Mouse (Mus musculus) forebrain, embryonic 12.5 days (tissue): ENCODE measurements at regions not wholly inside any gene's neighbourhood (a gene's known extent, or its start where the extent isn't known, plus 50 kb on each side); places are given as distances from the start of the nearest gene placed in this dataset.

Experiments used
- ATAC-seq: fragments of 200-750 bp; cut with Nextera tagmentation; 2 replicates; pipeline ENCODE4 v1.8.0; 2017; ENCODE audit warnings: moderate TSS enrichment; ENCODE audit not compliant: low FRiP score
- H3K27ac ChIP-seq: fragments of 300-500 bp; sonication (generic); 2 replicates; pipeline ENCODE4 v1.5.1; 2016; ENCODE audit warnings: mild to moderate bottlenecking
- H3K27me3 ChIP-seq: fragments of 300-500 bp; sonication (generic); 2 replicates; pipeline ENCODE4 v1.6.1; 2016; ENCODE audit warnings: mild to moderate bottlenecking
- H3K36me3 ChIP-seq: fragments of 300-500 bp; sonication (generic); replicated peaks from 2 replicates; pipeline ENCODE4 v1.6.1; 2016; ENCODE audit warnings: mild to moderate bottlenecking
- H3K4me1 ChIP-seq: fragments of 300-500 bp; sonication (generic); 2 replicates; pipeline ENCODE4 v1.6.1; 2016
- H3K4me2 ChIP-seq: fragments of 300-500 bp; sonication (generic); 2 replicates; pipeline ENCODE4 v1.6.1; 2016; ENCODE audit warnings: mild to moderate bottlenecking, moderate library complexity
- H3K4me3 ChIP-seq: fragments of 300-500 bp; sonication (generic); replicated peaks from 2 replicates; pipeline ENCODE4 v1.5.1; 2016; ENCODE audit warnings: mild to moderate bottlenecking
- H3K9ac ChIP-seq: fragments of 300-500 bp; sonication (generic); 2 replicates; pipeline ENCODE4 v1.6.1; 2016; ENCODE audit warnings: mild to moderate bottlenecking
- H3K9me3 ChIP-seq: fragments of 300-500 bp; sonication (generic); 2 replicates; pipeline ENCODE4 v1.6.1; 2016
- WGBS: fragments of 180-500 bp; shearing (Covaris S2); methylation state at CpG from one replicate; pipeline ENCODE4 v1.1.7; 2016; 5-methylcytosine and 5-hydroxymethylcytosine counted together

DNA sequence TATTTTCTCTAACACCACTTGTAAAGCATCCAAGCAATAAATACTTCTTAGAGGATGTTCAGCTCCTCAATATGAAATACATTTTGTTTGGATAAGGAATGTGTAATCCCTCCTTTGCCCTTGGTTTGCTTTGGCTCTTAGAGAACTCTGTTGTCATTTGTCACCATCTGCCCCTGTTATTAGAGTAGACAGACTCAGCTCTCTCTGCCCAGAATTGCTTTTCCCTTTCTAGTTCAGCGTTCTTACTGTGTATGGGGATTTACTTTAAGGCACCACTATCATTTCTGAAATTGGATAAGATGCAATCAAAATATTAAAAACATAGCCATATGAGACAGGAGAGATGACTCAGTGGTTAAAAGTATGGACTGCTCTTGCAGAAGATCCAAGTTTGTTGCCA is 101.5 kb upstream of the Ednra start:
- Histone ChIP-seq H3K27me3 (no peaks in the 10 kb centered on the region), H3K4me2 (no peak overlapping the region), H3K36me3 (no peaks in the 10 kb centered on the region), H3K27ac (no peak overlapping the region), H3K9ac (no peak overlapping the region), H3K9me3 (no peaks in the 10 kb centered on the region), H3K4me3 (no peak overlapping the region), H3K4me1 (0 out of 2 replicates have a peak, but pooled peaks cover 6% of the 10 kb centered on the region)
- 94% methylated on average over 1 of the region's 1 CpGs for WGBS
- ATAC-seq = no peak

DNA sequence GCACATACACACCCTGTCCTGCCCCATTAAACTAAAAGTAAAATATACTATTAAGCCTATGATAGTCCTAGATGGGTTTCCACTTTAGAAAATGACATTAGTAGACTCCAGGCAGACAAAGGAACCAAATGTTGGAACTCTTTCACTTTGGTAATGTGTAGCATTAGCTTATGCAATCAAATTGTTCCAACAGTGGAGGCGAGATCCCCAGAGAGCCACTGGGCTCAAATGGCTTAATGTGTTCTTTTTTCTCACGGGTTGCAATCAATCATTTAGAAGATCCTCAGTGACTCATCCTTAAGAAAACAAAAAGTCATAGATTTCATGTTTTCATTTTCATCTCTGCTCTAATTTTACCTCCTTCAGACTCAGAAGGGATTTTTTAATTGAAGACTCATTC is 102.0 kb upstream of the Ednra start:
- H3K9me3 ChIP-seq = no peaks in the 10 kb centered on the region
- no peak overlapping the region for H3K4me3 ChIP-seq
- ATAC-seq = no peak
- H3K4me2 ChIP-seq = no peak overlapping the region
- no peak overlapping the region for H3K27ac ChIP-seq
- 0 out of 2 replicates have a peak, but pooled peaks cover 6% of the 10 kb centered on the region for H3K4me1 ChIP-seq
- 66% methylated on average over 2 of the region's 2 CpGs for WGBS
- H3K27me3 ChIP-seq = no peaks in the 10 kb centered on the region
- H3K9ac ChIP-seq = no peak overlapping the region
- H3K36me3 ChIP-seq = no peaks in the 10 kb centered on the region

DNA sequence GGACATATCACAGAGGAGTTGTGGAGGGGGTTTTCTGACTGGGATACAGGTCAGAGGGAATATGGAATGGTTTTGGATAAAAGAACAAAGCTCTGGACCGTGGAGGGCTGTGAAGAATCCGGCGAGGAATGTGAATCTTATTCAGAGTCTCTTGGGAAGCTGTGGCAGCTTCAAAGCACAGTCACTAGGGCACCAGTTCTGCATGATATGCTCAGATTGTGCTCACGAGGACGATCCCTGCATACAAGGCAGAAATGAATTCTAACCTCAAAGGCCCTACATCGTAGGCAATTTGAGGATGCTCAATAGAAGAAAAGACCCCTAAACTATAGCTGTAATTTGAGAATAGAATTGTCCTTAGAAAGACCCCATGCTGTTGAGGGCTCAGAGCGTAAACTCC is 103.8 kb upstream of the Ednra start:
- H3K4me3 ChIP-seq = no peak overlapping the region
- no peak for ATAC-seq
- no peaks in the 10 kb centered on the region for H3K36me3 ChIP-seq
- no peak overlapping the region for H3K27ac ChIP-seq
- no peak overlapping the region for H3K4me2 ChIP-seq
- H3K9me3 ChIP-seq = no peaks in the 10 kb centered on the region
- no peaks in the 10 kb centered on the region for H3K27me3 ChIP-seq
- WGBS = 25% methylated on average over 7 of the region's 7 CpGs
- H3K9ac ChIP-seq = no peak overlapping the region
- 0 out of 2 replicates have a peak, but pooled peaks cover 6% of the 10 kb centered on the region for H3K4me1 ChIP-seq

DNA sequence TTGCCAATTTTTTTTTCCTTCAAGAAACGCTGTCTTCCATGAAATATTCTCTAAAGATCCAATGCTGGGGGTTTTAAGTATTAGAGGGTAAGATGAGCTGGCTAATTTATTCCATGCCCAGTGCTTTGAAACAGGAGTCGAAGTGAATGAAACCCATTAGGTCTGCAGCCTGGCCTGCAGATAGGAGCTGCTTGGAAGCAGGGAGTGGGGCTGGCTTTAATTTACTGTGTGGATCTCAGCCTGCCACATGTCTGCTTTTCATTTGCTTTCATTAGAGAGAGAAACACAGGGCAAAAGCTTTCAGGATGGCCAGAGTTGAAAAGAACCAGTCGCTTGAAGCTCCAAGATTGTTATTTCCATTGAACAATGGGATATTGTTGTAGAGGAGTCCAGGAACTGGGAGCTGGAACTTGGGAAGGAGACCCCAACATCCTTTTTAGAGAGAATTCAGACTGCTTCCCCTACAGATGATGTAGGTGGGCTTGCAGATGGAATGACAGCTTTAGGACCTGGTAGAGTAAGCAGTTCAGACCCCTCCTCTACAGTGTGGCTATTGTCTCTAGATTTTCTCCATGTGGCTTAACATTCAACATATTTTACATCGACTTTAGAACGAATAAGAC is 105.0 kb upstream of the Ednra start:
- no peaks in the 10 kb centered on the region for H3K27me3 ChIP-seq
- WGBS = 56% methylated on average over 5 of the region's 5 CpGs
- no peak overlapping the region for H3K27ac ChIP-seq
- H3K4me3 ChIP-seq = no peak overlapping the region
- H3K36me3 ChIP-seq = no peaks in the 10 kb centered on the region
- H3K9ac ChIP-seq = no peak overlapping the region
- no peaks in the 10 kb centered on the region for H3K9me3 ChIP-seq
- H3K4me2 ChIP-seq = no peak overlapping the region
- 0 out of 2 replicates have a peak, but pooled peaks cover 6% of the 10 kb centered on the region for H3K4me1 ChIP-seq
- ATAC-seq = no peak

DNA sequence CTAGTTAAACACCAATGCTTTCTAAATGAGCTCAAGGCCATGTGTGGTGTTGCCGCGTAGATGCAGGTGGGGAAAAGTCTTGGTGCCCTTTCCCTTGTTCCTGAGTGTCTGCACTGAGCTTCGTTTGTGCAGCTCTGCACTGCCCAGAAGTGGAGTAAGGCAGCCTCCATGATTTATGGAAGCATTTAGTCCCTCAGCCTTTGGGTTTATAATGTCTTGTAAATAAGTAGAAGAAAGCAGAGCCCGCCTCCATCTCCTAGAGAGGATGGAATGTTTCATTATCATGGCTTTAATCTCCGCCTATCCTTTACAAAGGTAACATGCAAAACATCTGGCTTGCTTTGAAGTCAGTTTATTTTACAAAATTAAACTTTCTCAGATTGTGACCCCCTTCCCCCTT is 105.5 kb upstream of the Ednra start:
- 74% methylated on average over 5 of the region's 5 CpGs for WGBS

DNA sequence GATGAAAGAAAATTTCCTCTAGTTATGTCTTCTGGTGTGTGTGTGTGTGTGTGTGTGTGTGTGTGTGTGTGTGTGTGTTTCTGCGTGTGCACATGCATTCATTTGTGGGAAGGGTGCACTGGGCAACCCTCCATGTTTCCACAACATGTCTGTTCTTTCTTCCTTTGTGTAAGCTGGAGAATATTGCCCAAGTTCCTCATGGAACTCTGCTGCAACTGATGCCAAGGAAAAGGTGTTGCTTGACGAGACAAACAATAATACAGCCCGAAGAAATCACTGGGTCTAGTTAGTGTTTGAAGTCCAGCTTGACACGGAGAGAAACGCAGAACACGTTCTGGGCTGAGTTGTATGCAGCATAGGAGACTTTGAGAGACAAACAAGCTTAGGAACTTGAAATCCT is 110.0 kb upstream of the Ednra start:
- Histone ChIP-seq H3K27me3 (no peaks in the 10 kb centered on the region), H3K4me3 (no peak overlapping the region), H3K9ac (no peak overlapping the region), H3K4me1 (no peaks in the 10 kb centered on the region), H3K9me3 (no peaks in the 10 kb centered on the region), H3K36me3 (no peaks in the 10 kb centered on the region), H3K27ac (no peak overlapping the region), H3K4me2 (no peak overlapping the region)
- 78% methylated on average over 6 of the region's 6 CpGs for WGBS
- no peak for ATAC-seq

More for the DNA sequence above, 105.5 kb upstream of the Ednra start:
- Histone ChIP-seq H3K9me3 (no peaks in the 10 kb centered on the region), H3K4me2 (no peak overlapping the region), H3K4me1 (0 out of 2 replicates have a peak, but pooled peaks cover 6% of the 10 kb centered on the region), H3K9ac (no peak overlapping the region), H3K36me3 (no peaks in the 10 kb centered on the region), H3K27me3 (no peaks in the 10 kb centered on the region), H3K4me3 (no peak overlapping the region), H3K27ac (no peak overlapping the region)
- ATAC-seq = no peak

DNA sequence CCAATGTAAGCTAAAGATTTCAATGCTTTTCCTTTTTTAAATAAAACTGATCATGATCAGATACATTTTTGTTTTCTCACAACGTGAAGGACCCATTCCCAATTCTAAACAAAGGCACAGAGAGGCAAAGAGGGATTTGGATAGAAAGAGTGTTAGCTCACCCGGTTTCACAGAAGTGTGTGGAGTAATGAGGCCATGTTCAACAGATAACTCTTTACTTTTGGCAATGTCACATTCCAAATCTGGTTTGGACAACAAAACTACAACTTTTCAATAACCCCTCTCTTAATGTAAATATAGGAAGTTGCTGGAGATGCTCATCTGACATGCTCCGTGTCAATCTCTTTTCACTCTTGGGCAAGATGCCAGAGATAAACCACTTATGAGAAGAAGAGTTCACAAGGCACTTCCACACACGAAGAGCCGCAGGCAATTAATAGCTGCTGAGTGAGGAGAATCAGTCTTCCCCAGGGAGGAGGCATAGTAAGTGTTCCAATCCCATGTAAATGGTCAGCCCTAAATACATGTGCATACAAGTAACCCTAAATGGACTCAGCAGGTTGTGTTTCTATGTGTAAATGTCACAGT is 112.7 kb upstream of the Ednra start:
- H3K36me3 ChIP-seq = no peaks in the 10 kb centered on the region
- ATAC-seq = no peak

DNA sequence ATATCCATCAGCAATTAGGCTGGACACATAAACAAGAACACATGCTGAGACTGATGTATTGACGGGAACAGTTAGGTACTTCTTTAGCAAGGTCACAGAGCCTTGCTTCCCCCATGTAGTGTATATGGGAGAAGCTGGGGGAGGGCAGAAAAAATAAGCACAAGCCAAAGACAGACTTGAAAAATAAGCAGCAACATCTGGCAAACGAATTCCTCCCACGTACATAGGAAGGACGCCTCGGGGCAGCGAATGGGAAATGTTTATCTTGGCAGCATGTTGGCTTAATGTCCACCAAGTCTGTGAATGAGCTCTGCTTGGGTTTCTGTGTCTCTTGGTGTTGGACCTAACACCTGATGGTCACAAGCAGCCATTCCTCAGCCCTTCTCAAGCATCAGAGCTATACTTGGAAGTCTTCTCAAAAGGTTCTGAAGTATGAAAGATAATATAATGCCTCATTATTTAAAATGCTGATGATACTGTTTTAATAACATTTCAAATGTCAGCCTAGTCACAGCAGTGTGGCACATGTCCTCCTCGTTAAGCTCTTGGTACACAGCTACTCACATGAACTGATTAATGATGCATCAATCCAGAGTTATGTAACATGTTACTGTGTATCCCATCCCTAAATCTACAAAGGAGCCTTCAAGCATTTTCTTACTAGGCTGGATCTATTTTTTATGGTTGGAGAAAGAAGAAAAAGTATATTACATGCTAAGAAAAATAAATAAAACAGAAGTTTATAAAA is 118.3 kb upstream of the Ednra start:
- 84% methylated on average over 7 of the region's 7 CpGs for WGBS
- Histone ChIP-seq H3K4me2 (no peak overlapping the region), H3K27ac (no peak overlapping the region), H3K27me3 (no peaks in the 10 kb centered on the region), H3K9me3 (no peaks in the 10 kb centered on the region), H3K9ac (no peak overlapping the region), H3K4me3 (no peak overlapping the region), H3K4me1 (no peaks in the 10 kb centered on the region), H3K36me3 (no peaks in the 10 kb centered on the region)
- no peak for ATAC-seq

More for the DNA sequence above, 112.7 kb upstream of the Ednra start:
- H3K9me3 ChIP-seq = no peaks in the 10 kb centered on the region
- H3K9ac ChIP-seq = no peak overlapping the region
- no peaks in the 10 kb centered on the region for H3K27me3 ChIP-seq
- no peak overlapping the region for H3K4me2 ChIP-seq
- WGBS = 85% methylated on average over 5 of the region's 5 CpGs
- H3K4me1 ChIP-seq = no peaks in the 10 kb centered on the region
- H3K27ac ChIP-seq = no peak overlapping the region
- H3K4me3 ChIP-seq = no peak overlapping the region

DNA sequence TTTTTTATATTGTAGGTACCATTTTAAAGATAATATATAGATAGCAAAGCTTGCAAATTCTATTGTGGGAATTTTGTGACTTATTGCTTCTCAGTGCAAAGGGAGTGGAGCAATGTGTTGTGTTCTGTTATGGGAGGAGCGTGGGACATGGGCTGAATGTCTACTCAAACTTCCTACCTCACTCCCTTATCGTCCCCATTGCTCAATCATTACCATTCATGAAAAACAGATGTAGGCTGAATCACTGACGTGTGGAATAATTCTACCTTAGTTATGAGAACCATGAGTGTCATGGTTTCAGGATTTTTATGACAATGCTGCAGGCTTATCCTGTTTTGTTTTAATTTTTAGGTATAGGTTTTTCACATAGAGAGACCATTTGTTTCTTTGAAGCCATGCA is 119.0 kb upstream of the Ednra start:
- WGBS = 83% methylated on average over 3 of the region's 3 CpGs
- no peaks in the 10 kb centered on the region for H3K36me3 ChIP-seq

DNA sequence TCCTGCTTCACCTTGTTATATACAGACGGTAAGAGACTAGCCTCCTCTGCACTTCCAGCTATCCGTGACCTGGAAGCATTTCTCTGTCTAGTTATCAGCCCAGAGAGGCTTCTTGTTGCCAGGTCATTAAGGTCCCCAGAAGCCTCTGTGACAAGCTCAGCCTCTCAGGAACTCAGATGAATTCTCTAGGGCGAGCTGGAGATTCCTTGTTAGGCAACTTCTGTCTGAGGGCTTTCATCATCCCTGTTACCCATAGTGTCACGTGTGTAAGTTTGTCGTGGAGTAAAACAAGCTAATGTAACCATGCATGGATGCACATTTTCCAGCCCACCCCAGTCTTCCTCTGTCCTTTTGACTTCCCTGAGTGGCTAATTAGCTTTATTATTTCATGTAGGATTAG is 126.3 kb upstream of the Ednra start:
- H3K4me2 ChIP-seq = no peak overlapping the region
- no peaks in the 10 kb centered on the region for H3K36me3 ChIP-seq
- H3K9me3 ChIP-seq = no peaks in the 10 kb centered on the region
- H3K27me3 ChIP-seq = no peaks in the 10 kb centered on the region
- H3K9ac ChIP-seq = no peak overlapping the region
- H3K4me3 ChIP-seq = no peak overlapping the region
- H3K27ac ChIP-seq = no peak overlapping the region
- no peaks in the 10 kb centered on the region for H3K4me1 ChIP-seq
- ATAC-seq = no peak
- WGBS = 67% methylated on average over 5 of the region's 5 CpGs

More for the DNA sequence above, 119.0 kb upstream of the Ednra start:
- no peak for ATAC-seq
- no peaks in the 10 kb centered on the region for H3K27me3 ChIP-seq
- H3K9me3 ChIP-seq = no peaks in the 10 kb centered on the region
- H3K27ac ChIP-seq = no peak overlapping the region
- no peak overlapping the region for H3K4me3 ChIP-seq
- no peak overlapping the region for H3K9ac ChIP-seq
- H3K4me2 ChIP-seq = no peak overlapping the region
- H3K4me1 ChIP-seq = no peaks in the 10 kb centered on the region

DNA sequence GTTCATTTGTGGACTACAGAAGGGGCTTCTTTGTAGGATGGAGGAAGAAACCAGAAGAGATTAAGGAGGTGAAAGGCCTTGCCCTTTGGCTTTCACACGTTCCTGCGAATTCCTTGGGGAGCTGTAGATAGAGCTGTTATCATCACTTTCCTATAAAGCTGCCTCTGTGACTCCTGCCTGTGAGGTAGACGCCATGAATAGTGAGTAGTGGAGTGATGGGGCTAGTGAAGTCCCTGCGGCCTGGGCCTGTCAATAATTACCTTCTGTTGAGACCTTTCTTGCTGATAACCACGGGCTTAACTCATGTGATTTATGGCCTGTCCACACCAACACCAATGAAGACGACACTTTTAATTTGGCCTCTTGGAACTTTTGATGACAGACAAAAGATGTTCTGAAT is 146.0 kb upstream of the Ednra start:
- Histone ChIP-seq H3K4me3 (no peak overlapping the region), H3K9ac (no peak overlapping the region), H3K4me1 (no peaks in the 10 kb centered on the region), H3K27ac (no peak overlapping the region), H3K4me2 (no peak overlapping the region), H3K9me3 (no peaks in the 10 kb centered on the region), H3K27me3 (no peaks in the 10 kb centered on the region), H3K36me3 (no peaks in the 10 kb centered on the region)
- WGBS = 75% methylated on average over 6 of the region's 6 CpGs
- no peak for ATAC-seq

DNA sequence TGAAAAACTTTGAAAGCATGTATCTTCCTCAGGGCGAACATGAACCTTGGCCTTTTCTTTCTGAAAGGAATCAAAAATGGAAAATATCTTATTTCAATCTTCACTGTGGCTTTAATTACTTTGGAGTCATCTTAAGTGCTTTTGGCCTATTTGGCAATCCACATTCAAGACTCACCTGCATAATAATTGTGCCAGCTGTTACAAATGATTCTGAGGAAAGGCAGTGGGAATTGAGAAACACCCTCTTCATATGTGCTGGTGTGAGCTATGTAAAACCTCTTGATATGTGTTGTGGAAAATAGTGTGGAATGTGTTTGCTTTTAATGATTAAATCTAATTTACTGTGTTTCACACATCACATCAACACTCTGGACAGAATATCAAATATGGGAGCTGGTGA is 148.5 kb upstream of the Ednra start:
- no peak overlapping the region for H3K4me2 ChIP-seq
- no peaks in the 10 kb centered on the region for H3K27me3 ChIP-seq
- no peak for ATAC-seq
- no peaks in the 10 kb centered on the region for H3K4me1 ChIP-seq
- H3K27ac ChIP-seq = no peak overlapping the region
- 87% methylated on average over 1 of the region's 1 CpGs for WGBS
- H3K4me3 ChIP-seq = no peak overlapping the region
- H3K9ac ChIP-seq = no peak overlapping the region
- no peaks in the 10 kb centered on the region for H3K9me3 ChIP-seq
- no peaks in the 10 kb centered on the region for H3K36me3 ChIP-seq

DNA sequence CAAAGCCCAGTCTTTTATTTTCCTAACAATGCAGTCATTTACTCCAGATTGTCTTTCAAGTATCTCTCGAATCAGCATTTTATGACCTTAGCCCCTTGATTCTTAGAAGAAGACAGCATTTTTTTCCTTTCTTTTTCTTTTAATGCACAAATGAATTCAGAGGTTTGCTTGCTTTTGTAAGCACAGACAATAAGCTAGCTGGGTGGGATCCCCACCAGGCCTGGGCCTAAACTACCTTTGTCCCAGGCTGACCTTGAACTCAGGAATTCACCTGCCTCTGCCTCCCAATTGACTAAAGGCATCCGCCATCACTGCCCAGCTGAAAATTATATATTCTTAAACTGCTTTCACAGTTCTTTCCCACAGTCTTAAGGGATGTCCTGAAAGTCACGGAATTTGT is 195.5 kb upstream of the Ednra start:
- H3K4me2 ChIP-seq = no peak overlapping the region
- H3K9ac ChIP-seq = no peak overlapping the region
- no peaks in the 10 kb centered on the region for H3K4me1 ChIP-seq
- H3K27me3 ChIP-seq = no peaks in the 10 kb centered on the region
- H3K27ac ChIP-seq = no peak overlapping the region
- H3K36me3 ChIP-seq = no peaks in the 10 kb centered on the region
- H3K4me3 ChIP-seq = no peak overlapping the region
- WGBS = 87% methylated on average over 3 of the region's 3 CpGs
- no peak for ATAC-seq
- H3K9me3 ChIP-seq = no peaks in the 10 kb centered on the region
